Mouse (Mus musculus): Measurements from ENCODE around the gene Zfp322a. TPM values are rescaled to one million over a fixed set of nuclear protein-coding genes. Genes with fewer than 3 reads are reported as not detected.
"Not testable (repeated sequence)": the region's sequence is repeated elsewhere in the genome, so short reads cannot be mapped to it uniquely, and the experiment has no call there.

The Zfp322a gene
- total RNA-seq, 2 experiments from 2014 or later, result 8.4 to 11.1 TPM

- no peak for DNase-seq
- intact Hi-C loops (cut with DNase I), result no loop called here
These were observed 7.5 kb downstream of the Zfp322a start for GRCm38 (mm10) chr13:23361536-23361935.

GRCm38 (mm10) chr13:23354541-23354940 is 14.5 kb downstream of the Zfp322a start:
- intact Hi-C loops (cut with DNase I); DNase-seq: not testable (repeated sequence)

GRCm38 (mm10) chr13:23317305-23317889 is 51.6 kb downstream of the Zfp322a start:
- intact Hi-C loops (cut with DNase I), result no loop called here
- DNase-seq, result no peak

- intact Hi-C loops (cut with DNase I), result no loop called here
- no peak for DNase-seq
These were observed 55.9 kb downstream of the Zfp322a start for GRCm38 (mm10) chr13:23312909-23313669.

GRCm38 (mm10) chr13:23310036-23310435 is 59.0 kb downstream of the Zfp322a start:
- no peak for DNase-seq
- intact Hi-C loops (cut with DNase I), result no loop called here

GRCm38 (mm10) chr13:23309495-23310011 is 59.5 kb downstream of the Zfp322a start:
- intact Hi-C loops (cut with DNase I), result no loop called here
- DNase-seq, result no peak

GRCm38 (mm10) chr13:23308639-23309307 is 60.2 kb downstream of the Zfp322a start:
- intact Hi-C loops (cut with DNase I); DNase-seq: not testable (repeated sequence)

GRCm38 (mm10) chr13:23307069-23307814 is 61.8 kb downstream of the Zfp322a start:
- DNase-seq, result no peak
- intact Hi-C loops (cut with DNase I), result no loop called here

- DNase-seq, result no peak
- intact Hi-C loops (cut with DNase I), result no loop called here
These were observed 62.3 kb downstream of the Zfp322a start for GRCm38 (mm10) chr13:23306707-23307068.

Other genes with a start within 250 kb of the Zfp322a start
- gene Vmn1r218, start 236.1 kb downstream of the Zfp322a start, total RNA-seq (2021), result not detected
- not detected for gene Vmn1r219, start 209.9 kb downstream of the Zfp322a start, total RNA-seq (2021)
- gene Vmn1r220, start 181.2 kb downstream of the Zfp322a start, total RNA-seq (2021), result not detected
- gene Vmn1r221, start 155.1 kb downstream of the Zfp322a start, total RNA-seq (2021), result not detected
- not detected for gene Vmn1r222, start 133.3 kb downstream of the Zfp322a start, total RNA-seq (2021)
- not detected for gene Vmn1r223, start 122.1 kb downstream of the Zfp322a start, total RNA-seq (2021)
- gene Abt1, start 54.7 kb upstream of the Zfp322a start, total RNA-seq (2021), result 1 to 10 TPM; 3.2 to 3.3 TPM
- gene Btn1a1, start 96.7 kb upstream of the Zfp322a start, total RNA-seq (2021), result not detected
- not detected for gene Btn2a2, start 119.6 kb upstream of the Zfp322a start, total RNA-seq (2021)
- gene Hist1h4h, start 161.8 kb upstream of the Zfp322a start, total RNA-seq (2021), result 100 to 1,000 TPM; 130 to 153 TPM
- gene Hist1h2af, start 164.7 kb upstream of the Zfp322a start, total RNA-seq (2021), result 10 to 100 TPM in 1 of 2 experiments, 1 to 10 TPM in 1; 7.7 to 11.5 TPM
- 1 to 10 TPM; 2.8 to 5.0 TPM for gene Hist1h3g, start 166.2 kb upstream of the Zfp322a start, total RNA-seq (2021)
- 1 to 10 TPM; 1.7 to 2.1 TPM for gene Hist1h2bh, start 174.2 kb upstream of the Zfp322a start, total RNA-seq (2021)
- 1 to 10 TPM; 5.5 to 6.4 TPM for gene Hist1h3f, start 174.8 kb upstream of the Zfp322a start, total RNA-seq (2021)
- 10 to 100 TPM; 12.5 to 22.4 TPM for gene Hist1h4f, start 182.4 kb upstream of the Zfp322a start, total RNA-seq (2021)
- 1 to 10 TPM; 1.6 to 2.0 TPM for gene Hist1h1d, start 184.1 kb upstream of the Zfp322a start, total RNA-seq (2021)
- gene Hist1h3e, start 193.2 kb upstream of the Zfp322a start, total RNA-seq (2021), result 10 to 100 TPM; 11.9 to 17.0 TPM
- 1 to 10 TPM; 1.6 to 2.8 TPM for gene Hist1h2ae, start 202.0 kb upstream of the Zfp322a start, total RNA-seq (2021)
- gene Hist1h2bg, start 202.2 kb upstream of the Zfp322a start, total RNA-seq (2021), result 10 to 100 TPM; 15.3 to 21.1 TPM
- 1 to 10 TPM; 7.5 to 8.5 TPM for gene Hist1h2bf, start 205.0 kb upstream of the Zfp322a start, total RNA-seq (2021)
- 1 to 10 TPM; 1.2 to 2.2 TPM for gene Hist1h2ad, start 205.2 kb upstream of the Zfp322a start, total RNA-seq (2021)
- 1 to 10 TPM; 2.8 to 4.8 TPM for gene Hist1h3d, start 206.6 kb upstream of the Zfp322a start, total RNA-seq (2021)
- 10 to 100 TPM; 39.6 to 39.7 TPM for gene Hist1h4d, start 212.4 kb upstream of the Zfp322a start, total RNA-seq (2021)